Mouse (Mus musculus) testis, adult 2 months (tissue): ENCODE measurements around the gene Slc39a1.
"Not testable (repeated sequence)": the region's sequence is repeated elsewhere in the genome, so short reads cannot be mapped to it uniquely, and the experiment has no call there.

Source experiments
- CTCF ChIP-seq: fragments of 200-500 bp; IDR thresholded peaks from 2 replicates; pipeline ENCODE4 v1.5.1; 2012; ENCODE audit warnings: low read depth, mild to moderate bottlenecking, inconsistent platforms, low read length, moderate library complexity; ENCODE audit not compliant: control insufficient read depth, insufficient read depth, insufficient replicate concordance
- POLR2A ChIP-seq: fragments of 200-500 bp; IDR thresholded peaks from 2 replicates; pipeline ENCODE4 v1.6.1; 2012; ENCODE audit warnings: low read depth, mild to moderate bottlenecking, inconsistent platforms, low read length, moderate library complexity; ENCODE audit not compliant: control insufficient read depth

GRCm38 (mm10) chr3:90251731-90252226 is 3.8 kb downstream of the Slc39a1 start:
- not testable (repeated sequence) for TF ChIP-seq CTCF, POLR2A
